Mouse (Mus musculus): Measurements from ENCODE around the gene Lpcat2b. TPM values are rescaled to one million over a fixed set of nuclear protein-coding genes. Genes with fewer than 3 reads are reported as not detected.
"Not testable (repeated sequence)": the region's sequence is repeated elsewhere in the genome, so short reads cannot be mapped to it uniquely, and the experiment has no call there.

Lpcat2b gene
- not detected in 2 replicates for polyA plus RNA-seq (2015; fragmentation: Nextera tagmentation; extraction: Ambion mirVana)

- Histone ChIP-seq H3K9me3 (replicated peaks; ENCODE audit: low read length) (no peaks in the 10 kb centered on the region), H3K36me3 (ENCODE audit: insufficient read depth, low read length) (no peaks in the 10 kb centered on the region), H3K4me2 (ENCODE audit: low read length) (no peak within 1 kb of the TSS), H3K4me3 (replicated peaks; ENCODE audit: low read depth, low read length) (no peak within 1 kb of the TSS), H3K4me1 (replicated peaks; ENCODE audit: insufficient read depth, low read length) (no peaks in the 10 kb centered on the region), H3K9ac (ENCODE audit: low read depth, low read length) (no peak within 1 kb of the TSS), H3K27me3 (ENCODE audit: insufficient read depth, low read length) (no peaks in the 10 kb centered on the region), H3K27ac (no peak within 1 kb of the TSS)
- TF ChIP-seq CTCF (IDR thresholded peaks at IDR 0.05; ENCODE audit: low read depth): no peak
- WGBS: 78% methylated on average over 3 of the region's 3 CpGs
- ATAC-seq (replicated peaks; ENCODE audit: low FRiP score, low read depth) (no peak), DNase-seq (ENCODE audit: low spot score) (no peak)
These were observed at the start of gene Lpcat2b for GRCm38 (mm10) chr5:107431249-107431648. TSS of gene Lpcat2b (plus strand) at chr5:107431549.

GRCm38 (mm10) chr5:107386448-107386847, 44.9 kb upstream of the Lpcat2b start:
- H3K4me1 ChIP-seq (replicated peaks; ENCODE audit: insufficient read depth, low read length); H3K27ac ChIP-seq; ATAC-seq (replicated peaks; ENCODE audit: low FRiP score, low read depth); H3K27me3 ChIP-seq (ENCODE audit: insufficient read depth, low read length); H3K4me2 ChIP-seq (ENCODE audit: low read length); H3K4me3 ChIP-seq (replicated peaks; ENCODE audit: low read depth, low read length); DNase-seq (ENCODE audit: low spot score); H3K9ac ChIP-seq (ENCODE audit: low read depth, low read length); H3K36me3 ChIP-seq (ENCODE audit: insufficient read depth, low read length); H3K9me3 ChIP-seq (replicated peaks; ENCODE audit: low read length): not testable (repeated sequence)
- TF ChIP-seq CTCF (IDR thresholded peaks at IDR 0.05; ENCODE audit: low read depth): peak; percentile 16; the same call in 1 of the 2 replicates

- no peaks in the 10 kb centered on the region for H3K36me3 ChIP-seq (ENCODE audit: insufficient read depth, low read length)
- H3K9me3 ChIP-seq (replicated peaks; ENCODE audit: low read length): no peaks in the 10 kb centered on the region
- H3K9ac ChIP-seq (ENCODE audit: low read depth, low read length): no peak overlapping the region
- DNase-seq (ENCODE audit: low spot score): no peak
- no peak for TF ChIP-seq CTCF (IDR thresholded peaks at IDR 0.05; ENCODE audit: low read depth)
- no peak overlapping the region for H3K4me3 ChIP-seq (replicated peaks; ENCODE audit: low read depth, low read length)
- no peak overlapping the region for H3K27ac ChIP-seq
- H3K4me2 ChIP-seq (ENCODE audit: low read length): no peak overlapping the region
- no peaks in the 10 kb centered on the region for H3K27me3 ChIP-seq (ENCODE audit: insufficient read depth, low read length)
- no peak for ATAC-seq (replicated peaks; ENCODE audit: low FRiP score, low read depth)
- 97% methylated on average over 1 of the region's 1 CpGs for WGBS
- H3K4me1 ChIP-seq (replicated peaks; ENCODE audit: insufficient read depth, low read length): no peaks in the 10 kb centered on the region
These were observed 43.6 kb upstream of the Lpcat2b start for GRCm38 (mm10) chr5:107387788-107388187.

DNA sequence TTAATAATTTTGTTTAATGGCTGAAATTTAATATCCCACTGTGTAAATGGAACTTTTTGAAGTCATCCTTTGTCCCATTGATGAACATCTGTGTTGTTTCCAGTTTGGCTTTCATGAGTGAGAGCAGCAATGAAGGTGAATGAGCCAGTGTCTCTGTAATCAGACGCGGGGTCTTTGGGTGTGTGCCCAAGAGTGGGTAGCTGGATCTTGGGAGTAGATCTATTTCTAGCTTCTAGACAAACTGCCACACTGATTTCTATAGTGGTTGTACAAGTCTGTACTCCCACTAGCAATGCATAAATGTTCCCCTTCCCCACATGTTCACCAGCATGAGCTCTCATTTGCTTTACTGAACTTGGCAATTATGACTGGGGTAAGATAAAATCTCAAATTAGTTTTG, 42.0 kb upstream of the Lpcat2b start:
- WGBS: 90% methylated on average over 2 of the region's 2 CpGs
- Histone ChIP-seq H3K9me3 (replicated peaks; ENCODE audit: low read length) (no peaks in the 10 kb centered on the region), H3K36me3 (ENCODE audit: insufficient read depth, low read length) (no peaks in the 10 kb centered on the region), H3K9ac (ENCODE audit: low read depth, low read length) (no peak overlapping the region), H3K4me2 (ENCODE audit: low read length) (no peak overlapping the region), H3K27me3 (ENCODE audit: insufficient read depth, low read length) (no peaks in the 10 kb centered on the region), H3K27ac (no peak overlapping the region), H3K4me3 (replicated peaks; ENCODE audit: low read depth, low read length) (no peak overlapping the region), H3K4me1 (replicated peaks; ENCODE audit: insufficient read depth, low read length) (no peaks in the 10 kb centered on the region)
- DNase-seq (ENCODE audit: low spot score) (no peak), ATAC-seq (replicated peaks; ENCODE audit: low FRiP score, low read depth) (no peak)
- no peak for TF ChIP-seq CTCF (IDR thresholded peaks at IDR 0.05; ENCODE audit: low read depth)

- no peak overlapping the region for H3K27ac ChIP-seq
- no peaks in the 10 kb centered on the region for H3K36me3 ChIP-seq (ENCODE audit: insufficient read depth, low read length)
- 51% methylated on average over 2 of the region's 2 CpGs for WGBS
- no peaks in the 10 kb centered on the region for H3K27me3 ChIP-seq (ENCODE audit: insufficient read depth, low read length)
- H3K9me3 ChIP-seq (replicated peaks; ENCODE audit: low read length): no peaks in the 10 kb centered on the region
- H3K4me3 ChIP-seq (replicated peaks; ENCODE audit: low read depth, low read length): no peak overlapping the region
- H3K4me1 ChIP-seq (replicated peaks; ENCODE audit: insufficient read depth, low read length): no peaks in the 10 kb centered on the region
- H3K9ac ChIP-seq (ENCODE audit: low read depth, low read length): no peak overlapping the region
- TF ChIP-seq CTCF (IDR thresholded peaks at IDR 0.05; ENCODE audit: low read depth): no peak
- ATAC-seq (replicated peaks; ENCODE audit: low FRiP score, low read depth) (no peak), DNase-seq (ENCODE audit: low spot score) (no peak)
- H3K4me2 ChIP-seq (ENCODE audit: low read length): no peak overlapping the region
These were observed 36.9 kb upstream of the Lpcat2b start for GRCm38 (mm10) chr5:107394437-107394836.

- 12% methylated on average over 5 of the region's 5 CpGs for WGBS
- Histone ChIP-seq H3K27ac (no peak within 1 kb of the TSS), H3K9me3 (replicated peaks; ENCODE audit: low read length) (no peaks in the 10 kb centered on the region), H3K4me1 (replicated peaks; ENCODE audit: insufficient read depth, low read length) (no peaks in the 10 kb centered on the region), H3K27me3 (ENCODE audit: insufficient read depth, low read length) (peaks cover 4% of the 10 kb centered on the region; the same call in 1 of the 2 replicates), H3K4me3 (replicated peaks; ENCODE audit: low read depth, low read length) (peak within 1 kb of the TSS; percentile 54), H3K9ac (ENCODE audit: low read depth, low read length) (peak within 1 kb of the TSS; percentile 67), H3K4me2 (ENCODE audit: low read length) (peak within 1 kb of the TSS; percentile 97), H3K36me3 (ENCODE audit: insufficient read depth, low read length) (no peaks in the 10 kb centered on the region)
- DNase-seq (ENCODE audit: low spot score) (no peak), ATAC-seq (replicated peaks; ENCODE audit: low FRiP score, low read depth) (no peak)
- TF ChIP-seq CTCF (IDR thresholded peaks at IDR 0.05; ENCODE audit: low read depth): no peak
These were observed 28.9 kb upstream of the Lpcat2b start, which contains the start of gene Ephx4 for GRCm38 (mm10) chr5:107402436-107402835. TSS of gene Ephx4 (plus strand) at chr5:107402736.

Measured in kidney, postnatal 0 days (tissue).